Mouse (Mus musculus): ENCODE data around the gene Cnnm2. TPM values are rescaled to one million over a fixed set of nuclear protein-coding genes. Genes with fewer than 3 reads are reported as not detected.
"Not testable (repeated sequence)": the region's sequence is repeated elsewhere in the genome, so short reads cannot be mapped to it uniquely, and the experiment has no call there.

Cnnm2 gene
- polyA plus RNA-seq, 1 experiment from 2014 or later, result 6.9 TPM

- Histone ChIP-seq H3K4me2 (replicated peaks) (no peak overlapping the region), H3K36me3 (no peaks in the 10 kb centered on the region), H3K9me3 (replicated peaks) (no peaks in the 10 kb centered on the region), H3K27ac (no peak overlapping the region), H3K4me1 (no peaks in the 10 kb centered on the region), H3K4me3 (no peak overlapping the region), H3K27me3 (no peaks in the 10 kb centered on the region), H3K9ac (no peak overlapping the region)
- no peak for ATAC-seq (ENCODE audit: low FRiP score)
- 59% methylated on average over 5 of the region's 5 CpGs for WGBS
Measured at GRCm38 (mm10) chr19:46735241-46735640, 26.2 kb upstream of the Cnnm2 start.

GRCm38 (mm10) chr19:46737106-46737505, 24.3 kb upstream of the Cnnm2 start:
- no peak overlapping the region for H3K4me2 ChIP-seq (replicated peaks)
- no peaks in the 10 kb centered on the region for H3K36me3 ChIP-seq
- H3K27me3 ChIP-seq, result no peaks in the 10 kb centered on the region
- H3K4me3 ChIP-seq, result no peak overlapping the region
- ATAC-seq (ENCODE audit: low FRiP score), result no peak
- H3K9ac ChIP-seq, result no peak overlapping the region
- no peak overlapping the region for H3K27ac ChIP-seq
- 81% methylated on average over 7 of the region's 7 CpGs for WGBS
- H3K4me1 ChIP-seq, result no peaks in the 10 kb centered on the region
- no peaks in the 10 kb centered on the region for H3K9me3 ChIP-seq (replicated peaks)

- H3K9ac ChIP-seq, result no peak overlapping the region
- no peak overlapping the region for H3K4me3 ChIP-seq
- WGBS, result 57% methylated on average over 7 of the region's 7 CpGs
- H3K4me2 ChIP-seq (replicated peaks), result no peak overlapping the region
- no peaks in the 10 kb centered on the region for H3K27me3 ChIP-seq
- H3K27ac ChIP-seq, result no peak overlapping the region
- no peaks in the 10 kb centered on the region for H3K36me3 ChIP-seq
- H3K9me3 ChIP-seq (replicated peaks), result no peaks in the 10 kb centered on the region
- ATAC-seq (ENCODE audit: low FRiP score), result no peak; the same call in 1 of the 2 replicates
- no peaks in the 10 kb centered on the region for H3K4me1 ChIP-seq
Measured at GRCm38 (mm10) chr19:46740341-46741008, 20.9 kb upstream of the Cnnm2 start.

GRCm38 (mm10) chr19:46741574-46741973, 19.8 kb upstream of the Cnnm2 start:
- Histone ChIP-seq H3K9ac (no peak overlapping the region), H3K27me3 (no peaks in the 10 kb centered on the region), H3K4me3 (no peak overlapping the region), H3K4me2 (replicated peaks) (no peak overlapping the region), H3K4me1 (no peaks in the 10 kb centered on the region), H3K9me3 (replicated peaks) (no peaks in the 10 kb centered on the region), H3K36me3 (no peaks in the 10 kb centered on the region), H3K27ac (no peak overlapping the region)
- ATAC-seq (ENCODE audit: low FRiP score), result no peak
- 45% methylated on average over 6 of the region's 6 CpGs for WGBS

- Histone ChIP-seq H3K4me1 (no peaks in the 10 kb centered on the region), H3K4me3 (no peak overlapping the region), H3K4me2 (replicated peaks) (no peak overlapping the region), H3K9ac (no peak overlapping the region), H3K9me3 (replicated peaks) (no peaks in the 10 kb centered on the region), H3K36me3 (no peaks in the 10 kb centered on the region), H3K27ac (no peak overlapping the region), H3K27me3 (no peaks in the 10 kb centered on the region)
- 69% methylated on average over 9 of the region's 9 CpGs for WGBS
- no peak for ATAC-seq (ENCODE audit: low FRiP score)
Measured at GRCm38 (mm10) chr19:46744681-46745080, 16.7 kb upstream of the Cnnm2 start.

GRCm38 (mm10) chr19:46747799-46748198, 13.6 kb upstream of the Cnnm2 start:
- H3K36me3 ChIP-seq, result no peaks in the 10 kb centered on the region
- H3K4me3 ChIP-seq, result no peak overlapping the region
- H3K4me2 ChIP-seq (replicated peaks), result no peak overlapping the region
- WGBS, result 92% methylated on average over 3 of the region's 3 CpGs
- ATAC-seq (ENCODE audit: low FRiP score), result no peak
- H3K9me3 ChIP-seq (replicated peaks), result no peaks in the 10 kb centered on the region
- H3K9ac ChIP-seq, result no peak overlapping the region
- no peak overlapping the region for H3K27ac ChIP-seq
- no peaks in the 10 kb centered on the region for H3K4me1 ChIP-seq
- H3K27me3 ChIP-seq, result no peaks in the 10 kb centered on the region

GRCm38 (mm10) chr19:46752235-46752634, 9.2 kb upstream of the Cnnm2 start:
- WGBS, result 86% methylated on average over 5 of the region's 5 CpGs
- no peaks in the 10 kb centered on the region; the same call in 1 of the 2 replicates for H3K27me3 ChIP-seq
- no peaks in the 10 kb centered on the region for H3K9me3 ChIP-seq (replicated peaks)
- no peak for ATAC-seq (ENCODE audit: low FRiP score)
- H3K4me1 ChIP-seq, result no peaks in the 10 kb centered on the region
- no peak overlapping the region for H3K4me2 ChIP-seq (replicated peaks)
- H3K4me3 ChIP-seq, result no peak overlapping the region
- H3K27ac ChIP-seq, result no peak overlapping the region
- no peaks in the 10 kb centered on the region for H3K36me3 ChIP-seq
- no peak overlapping the region for H3K9ac ChIP-seq

GRCm38 (mm10) chr19:46755066-46755465, 6.3 kb upstream of the Cnnm2 start:
- Histone ChIP-seq H3K27me3 (peaks cover 2% of the 10 kb centered on the region; the same call in 1 of the 2 replicates), H3K4me2 (replicated peaks) (no peak overlapping the region), H3K4me3 (no peak overlapping the region), H3K36me3 (no peaks in the 10 kb centered on the region), H3K27ac (no peak overlapping the region), H3K9me3 (replicated peaks) (no peaks in the 10 kb centered on the region), H3K4me1 (no peaks in the 10 kb centered on the region), H3K9ac (no peak overlapping the region)
- no peak for ATAC-seq (ENCODE audit: low FRiP score)
- 48% methylated on average over 9 of the region's 9 CpGs for WGBS

- H3K4me1 ChIP-seq, result no peaks in the 10 kb centered on the region
- H3K27me3 ChIP-seq, result peaks cover 2% of the 10 kb centered on the region; the same call in 1 of the 2 replicates
- 94% methylated on average over 4 of the region's 4 CpGs for WGBS
- no peak overlapping the region for H3K27ac ChIP-seq
- H3K9me3 ChIP-seq (replicated peaks), result no peaks in the 10 kb centered on the region
- H3K9ac ChIP-seq, result no peak overlapping the region
- H3K4me2 ChIP-seq (replicated peaks), result no peak overlapping the region
- ATAC-seq (ENCODE audit: low FRiP score), result no peak
- H3K36me3 ChIP-seq, result no peaks in the 10 kb centered on the region
- H3K4me3 ChIP-seq, result no peak overlapping the region
Measured at GRCm38 (mm10) chr19:46756221-46756620, 5.2 kb upstream of the Cnnm2 start.

- Histone ChIP-seq H3K9me3 (replicated peaks) (no peaks in the 10 kb centered on the region), H3K4me2 (replicated peaks) (no peak overlapping the region), H3K27ac (no peak overlapping the region), H3K27me3 (peaks cover 14% of the 10 kb centered on the region), H3K4me1 (peaks cover 16% of the 10 kb centered on the region), H3K9ac (no peak overlapping the region), H3K4me3 (no peak overlapping the region), H3K36me3 (no peaks in the 10 kb centered on the region)
- ATAC-seq (ENCODE audit: low FRiP score), result no peak
- 70% methylated on average over 8 of the region's 8 CpGs for WGBS
Measured at GRCm38 (mm10) chr19:46759096-46759495, 2.3 kb upstream of the Cnnm2 start.

- not testable (repeated sequence) for H3K4me3 ChIP-seq; H3K9me3 ChIP-seq (replicated peaks); H3K36me3 ChIP-seq; ATAC-seq (ENCODE audit: low FRiP score); H3K9ac ChIP-seq; H3K4me2 ChIP-seq (replicated peaks); H3K27ac ChIP-seq
- peaks cover 25% of the 10 kb centered on the region for H3K4me1 ChIP-seq
- 86% methylated on average over 10 of the region's 10 CpGs for WGBS
- peaks cover 22% of the 10 kb centered on the region for H3K27me3 ChIP-seq
Measured at GRCm38 (mm10) chr19:46759909-46760308, 1.5 kb upstream of the Cnnm2 start.

- 19% methylated on average over 29 of the region's 29 CpGs for WGBS
- Histone ChIP-seq H3K27ac (peak overlapping the region; percentile 75), H3K9me3 (replicated peaks) (no peaks in the 10 kb centered on the region), H3K9ac (no peak overlapping the region), H3K36me3 (no peaks in the 10 kb centered on the region), H3K27me3 (peaks cover 22% of the 10 kb centered on the region), H3K4me3 (peak overlapping the region; percentile 80), H3K4me1 (peaks cover 26% of the 10 kb centered on the region), H3K4me2 (replicated peaks) (peak overlapping the region; percentile 97)
- ATAC-seq (ENCODE audit: low FRiP score), result peak; percentile 74
Measured at GRCm38 (mm10) chr19:46760375-46761160, 828 bp upstream of the Cnnm2 start.

GRCm38 (mm10) chr19:46761971-46762290, 535 bp downstream of the Cnnm2 start:
- no peak; the same call in 1 of the 2 replicates for ATAC-seq (ENCODE audit: low FRiP score)

More at GRCm38 (mm10) chr19:46761971-46762290, 535 bp downstream of the Cnnm2 start:
- peak overlapping the region; percentile 80 for H3K4me3 ChIP-seq
- H3K27me3 ChIP-seq, result peaks cover 22% of the 10 kb centered on the region
- no peaks in the 10 kb centered on the region for H3K36me3 ChIP-seq
- no peaks in the 10 kb centered on the region for H3K9me3 ChIP-seq (replicated peaks)
- peak overlapping the region; percentile 91 for H3K27ac ChIP-seq
- peaks cover 32% of the 10 kb centered on the region for H3K4me1 ChIP-seq
- H3K4me2 ChIP-seq (replicated peaks), result peak overlapping the region; percentile 97
- WGBS, result under 1% methylated on average over 36 of the region's 36 CpGs
- H3K9ac ChIP-seq, result peak overlapping the region; percentile 77
